Mouse (Mus musculus) B cell, adult 2 months (primary cell): ENCODE measurements at regions not wholly inside any gene's neighbourhood (a gene's known extent, or its start where the extent isn't known, plus 50 kb on each side); places are given as distances from the start of the nearest gene placed in this dataset.

Experiments used
- DNase-seq, 2 experiments: peaks; one replicate each; pipeline ENCODE4 v3.0.0; 2022

DNA sequence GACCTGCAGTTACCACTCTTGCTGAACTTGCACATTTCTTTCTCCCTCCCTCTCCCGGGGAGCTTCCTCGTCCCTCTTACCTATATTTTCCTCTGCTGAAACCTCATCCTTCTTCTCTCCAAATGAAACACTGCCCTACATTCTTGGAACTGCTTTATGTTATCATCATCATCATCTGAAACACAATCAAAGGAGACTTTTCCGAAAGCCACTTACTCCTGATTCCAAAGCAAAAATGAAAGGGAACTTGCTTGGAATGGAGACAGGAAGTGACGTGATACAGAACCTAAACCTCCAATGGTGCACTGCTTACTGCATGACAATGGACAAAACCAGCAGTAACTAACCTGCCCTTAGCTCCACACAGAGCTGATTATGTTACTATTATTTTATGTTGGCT is 287.2 kb upstream of the Btbd3 start:
- DNase-seq = no peak

DNA sequence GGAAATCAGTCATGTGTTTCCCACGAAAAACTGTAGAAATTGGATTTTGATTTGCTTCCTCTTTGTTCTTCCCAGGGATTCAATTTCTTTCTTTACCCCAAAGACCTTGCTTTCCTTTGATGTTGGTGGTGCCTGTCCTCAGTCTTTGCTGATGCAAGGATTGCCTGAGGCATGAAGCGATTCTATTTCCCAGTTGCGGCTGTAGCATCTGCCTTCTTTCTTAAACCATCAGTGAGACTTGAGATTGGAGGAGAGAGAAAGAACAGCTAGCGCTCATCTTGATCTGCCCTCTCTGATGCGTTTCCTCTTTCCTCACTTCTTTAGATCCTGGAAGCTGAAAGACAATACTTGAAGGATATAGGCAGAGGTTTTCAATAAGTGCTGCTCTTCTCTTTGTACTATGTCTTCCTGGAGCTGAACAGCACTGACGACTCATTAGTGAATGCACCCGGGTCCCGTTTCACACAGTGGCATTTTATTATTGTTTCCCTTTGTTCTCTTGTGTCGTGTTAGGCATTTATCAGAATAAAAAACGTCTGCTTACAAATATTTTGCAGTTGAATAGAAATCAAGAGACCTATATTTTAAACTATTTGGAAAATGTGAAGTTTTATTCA is 289.8 kb upstream of the Btbd3 start:
- no peak for DNase-seq

DNA sequence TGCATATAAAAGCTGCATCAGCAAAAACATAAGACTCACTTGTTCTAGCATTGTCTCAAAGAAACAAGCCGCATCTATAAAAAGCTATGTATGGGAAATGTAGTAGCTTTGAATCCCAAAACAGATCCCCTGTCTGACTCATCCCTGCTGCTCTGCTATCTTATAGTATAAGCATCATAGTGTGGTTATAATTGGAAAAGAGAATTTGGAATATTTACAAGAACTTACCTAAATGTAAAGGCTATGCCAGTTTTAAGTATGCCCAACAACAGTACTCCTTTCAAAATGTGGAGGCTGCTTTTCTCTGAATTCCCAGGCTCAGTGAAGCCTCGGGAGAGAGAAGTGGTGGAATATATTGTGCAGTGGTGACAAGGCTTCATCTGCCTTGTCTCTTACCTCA is 301.5 kb upstream of the Btbd3 start:
- no peak for DNase-seq

DNA sequence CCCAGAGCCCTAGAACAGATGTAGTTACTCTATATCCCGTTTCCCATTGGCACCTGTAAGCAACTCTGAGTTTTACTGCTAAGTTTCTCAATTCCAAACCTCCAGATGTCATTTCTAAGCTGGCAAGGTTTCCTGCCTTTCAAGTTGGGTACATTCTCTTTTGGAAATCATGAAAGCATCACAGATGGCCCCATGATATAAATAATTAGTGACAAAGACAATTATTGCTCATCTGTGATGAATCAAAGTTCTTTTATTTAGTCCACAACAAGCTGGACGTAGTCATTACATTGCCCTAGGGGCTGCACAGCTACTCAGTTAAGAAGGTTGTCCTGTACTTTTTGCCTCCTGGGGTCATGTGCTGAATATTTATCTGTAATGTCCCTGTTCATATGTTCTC is 303.2 kb upstream of the Btbd3 start:
- DNase-seq = no peak

GRCm38 (mm10) chr2:137951942-137952341 is 304.4 kb upstream of the Btbd3 start:
- DNase-seq = no peak

GRCm38 (mm10) chr2:137950931-137951330 is 305.4 kb upstream of the Btbd3 start:
- no peak for DNase-seq

DNA sequence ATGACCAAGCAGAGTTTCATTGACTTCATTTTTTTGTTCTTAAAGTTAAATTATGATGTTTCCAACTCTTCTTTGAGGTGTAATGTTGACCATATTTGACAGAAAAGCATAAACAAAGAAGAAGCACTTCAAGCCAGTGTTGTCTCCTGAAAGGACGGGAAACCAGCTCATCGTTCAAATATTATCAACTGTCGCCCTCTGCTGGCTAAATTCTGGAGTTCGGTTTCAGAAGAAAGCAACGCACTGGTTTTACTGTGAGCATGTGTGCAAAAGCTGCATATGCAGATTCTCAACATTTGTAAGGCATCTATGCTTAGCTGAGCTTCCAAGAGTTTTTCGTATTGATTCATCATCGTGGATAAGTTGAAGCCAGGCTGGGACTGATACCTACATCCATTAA is 313.6 kb upstream of the Btbd3 start:
- DNase-seq = peak; percentile 10

GRCm38 (mm10) chr2:137939591-137939990 is 316.8 kb upstream of the Btbd3 start:
- no peak for DNase-seq

GRCm38 (mm10) chr2:137938831-137939480 is 317.4 kb upstream of the Btbd3 start:
- DNase-seq = no peak

DNA sequence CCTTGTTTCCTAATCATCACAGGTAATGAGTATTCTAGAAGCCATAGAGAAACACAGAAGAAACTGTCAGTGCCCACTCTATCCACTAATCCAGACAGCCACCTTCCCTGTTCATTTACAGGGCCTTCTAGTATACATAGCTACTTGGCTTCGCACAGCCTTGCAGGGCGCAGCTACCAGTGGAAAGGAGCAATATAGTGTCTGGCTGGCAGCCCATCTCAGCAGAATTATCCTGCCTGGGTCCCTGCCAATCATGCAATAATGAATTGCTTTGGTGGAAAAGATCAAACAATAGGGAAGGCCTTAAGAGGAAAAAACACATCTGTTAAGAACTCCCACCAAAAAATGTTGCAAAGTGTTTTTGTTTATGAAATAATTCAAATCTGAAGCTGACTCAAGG is 319.8 kb upstream of the Btbd3 start:
- no peak for DNase-seq

DNA sequence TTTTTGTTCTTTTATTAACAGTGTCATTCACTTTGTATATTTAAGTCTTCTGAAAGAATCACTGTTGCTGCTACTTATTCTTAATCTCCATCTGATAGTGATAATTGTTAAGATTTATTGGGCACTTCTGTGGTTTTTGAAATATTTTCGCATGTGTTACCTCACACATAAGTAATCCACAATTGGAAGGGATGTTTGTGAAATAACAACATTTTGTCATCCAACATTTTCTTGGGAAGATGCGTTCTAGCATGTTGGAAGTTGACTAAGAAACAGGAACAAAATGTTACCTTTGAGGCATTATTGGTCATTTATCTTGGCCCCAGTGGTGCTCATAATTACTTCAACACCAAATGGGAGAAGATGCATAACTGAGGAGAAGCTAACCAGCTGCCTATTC is 323.4 kb upstream of the Btbd3 start:
- DNase-seq = no peak

DNA sequence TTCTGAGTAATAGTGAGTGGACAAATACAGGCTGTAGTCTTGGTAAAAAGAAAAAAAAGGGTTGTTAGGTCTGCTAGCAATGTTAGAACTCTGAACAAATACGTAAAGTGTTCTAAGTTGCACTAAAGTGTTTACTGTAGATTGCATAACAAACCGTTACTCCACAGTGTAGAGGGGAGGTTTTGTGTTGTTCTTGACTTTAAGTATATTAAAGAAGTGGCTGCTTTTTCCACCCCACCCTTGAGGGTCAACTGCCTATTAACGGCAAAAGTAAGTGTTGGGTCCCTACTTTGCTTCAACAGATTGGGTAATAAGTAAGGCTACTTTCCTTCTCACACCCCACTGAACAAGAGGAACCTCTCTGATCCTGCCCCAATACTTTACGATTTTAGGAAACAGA is 323.9 kb upstream of the Btbd3 start:
- DNase-seq = no peak

GRCm38 (mm10) chr2:137925488-137925887 is 330.9 kb upstream of the Btbd3 start:
- no peak for DNase-seq

GRCm38 (mm10) chr2:137924576-137924975 is 331.8 kb upstream of the Btbd3 start:
- no peak for DNase-seq

DNA sequence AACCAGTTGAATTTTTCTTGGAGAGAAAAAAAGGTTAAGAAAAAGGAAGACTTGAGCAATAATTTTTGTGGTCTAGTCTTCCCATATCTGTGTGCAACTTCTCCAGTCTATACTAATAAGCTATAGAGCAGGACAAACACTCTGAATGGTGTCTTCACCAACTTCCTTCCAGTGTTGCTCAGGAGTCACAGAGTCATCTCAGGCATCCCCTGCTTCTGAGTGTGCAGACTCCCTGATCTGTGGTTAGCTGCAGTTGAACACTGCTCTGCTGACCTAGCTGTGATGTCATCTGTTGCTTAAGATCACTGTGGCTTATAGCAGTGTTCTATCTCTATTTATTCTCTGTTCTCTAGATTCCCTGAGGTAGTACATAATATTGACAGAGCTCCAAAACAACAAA is 357.9 kb upstream of the Btbd3 start:
- no peak for DNase-seq

- no peak for DNase-seq
Observed at GRCm38 (mm10) chr2:137880211-137881031, 375.9 kb upstream of the Btbd3 start.

- DNase-seq = no peak
Observed at GRCm38 (mm10) chr2:137869676-137870075, 386.7 kb upstream of the Btbd3 start.

DNA sequence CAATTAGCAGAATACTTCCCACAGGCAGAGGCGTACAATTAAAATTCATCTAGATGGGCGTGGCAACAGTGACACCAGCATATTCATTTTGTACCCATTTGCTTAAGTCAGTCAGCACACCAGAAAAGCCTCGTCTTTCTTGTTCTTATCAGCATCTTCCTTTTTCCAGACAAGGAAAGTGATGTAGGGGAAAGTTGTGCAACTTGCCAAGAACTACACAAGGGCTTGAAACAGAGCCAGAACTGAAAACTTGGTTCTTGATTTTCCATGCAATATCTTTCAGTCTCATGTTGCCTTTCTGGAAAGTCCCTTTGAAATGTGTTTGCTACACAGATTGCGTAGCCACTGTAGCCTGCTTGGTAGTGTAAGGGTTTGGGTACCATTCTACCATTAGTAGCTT is 401.9 kb upstream of the Btbd3 start:
- DNase-seq = no peak

GRCm38 (mm10) chr2:137853399-137854259 is 402.7 kb upstream of the Btbd3 start:
- DNase-seq = no peak

DNA sequence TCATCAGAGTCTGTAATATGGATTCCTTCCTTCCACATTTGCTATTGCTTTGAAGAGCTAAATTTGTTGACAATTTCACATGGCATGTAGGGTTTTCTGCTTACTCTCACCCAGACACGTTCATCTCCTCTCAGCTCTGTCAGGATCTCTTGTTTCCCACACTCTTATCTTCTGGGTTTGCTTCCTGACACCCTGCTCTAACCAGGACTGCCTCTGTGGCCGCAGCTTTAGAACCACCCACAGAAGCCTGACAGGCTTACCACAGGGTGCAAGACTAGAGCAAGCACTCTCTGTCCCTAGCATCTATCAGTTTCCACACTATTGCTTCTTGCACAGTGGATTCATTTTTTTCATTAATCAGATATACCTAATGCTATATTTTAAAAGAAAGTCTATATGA is 408.5 kb upstream of the Btbd3 start:
- no peak for DNase-seq

DNA sequence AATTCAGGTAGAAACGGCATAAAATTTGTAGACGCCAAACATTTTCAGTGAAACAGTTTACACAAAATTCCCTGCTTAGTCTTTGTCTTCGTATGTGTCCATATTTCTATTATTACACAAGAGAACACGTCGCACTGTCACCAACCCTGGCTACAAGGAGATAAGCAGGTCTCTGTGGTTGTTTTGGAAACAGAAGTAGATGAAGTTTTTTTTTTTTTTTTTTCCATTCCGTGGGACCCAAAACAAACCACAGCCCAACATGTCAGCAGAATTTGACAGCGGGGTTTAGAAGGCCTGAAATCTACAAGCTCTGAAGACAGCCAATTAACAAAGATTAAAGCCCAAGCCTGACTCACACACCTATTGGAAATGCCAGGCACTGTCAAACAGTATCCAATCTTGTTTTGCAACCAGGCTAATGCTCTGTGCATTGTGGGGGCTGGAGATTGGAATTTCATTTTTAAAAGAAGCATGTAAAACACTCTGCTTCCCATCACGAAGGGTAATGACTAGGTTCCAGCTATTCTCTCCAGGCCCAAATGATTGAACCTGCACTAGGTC is 428.5 kb upstream of the Btbd3 start:
- DNase-seq = no peak

DNA sequence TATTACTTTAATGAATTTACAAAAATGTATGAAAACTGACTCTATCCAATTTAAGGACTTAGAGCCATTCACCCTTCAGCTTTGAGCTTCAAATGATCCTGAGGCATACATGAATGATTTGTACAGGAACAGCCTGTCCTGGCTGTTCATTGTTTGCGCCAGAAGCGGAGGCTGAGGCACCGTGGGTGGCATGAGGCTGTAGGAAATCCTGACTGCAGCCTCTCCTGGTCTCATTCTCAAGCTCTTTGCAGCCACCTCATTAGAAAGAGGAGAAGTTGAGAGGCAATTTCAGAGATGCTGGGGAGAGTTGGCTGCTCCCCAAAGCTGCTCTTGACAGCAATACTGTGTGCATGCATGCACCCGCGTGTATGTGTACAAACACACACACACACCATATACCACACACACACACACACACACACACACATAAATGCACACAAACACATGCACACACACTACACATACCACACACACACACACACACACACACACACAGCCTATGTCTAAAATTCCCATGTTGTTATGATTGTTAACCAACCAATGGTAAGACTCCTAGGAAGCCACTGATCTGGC is 434.9 kb upstream of the Btbd3 start:
- DNase-seq = no peak

- DNase-seq = no peak
Observed at GRCm38 (mm10) chr2:137814945-137815344, 441.4 kb upstream of the Btbd3 start.
